Mouse (Mus musculus) embryo, embryonic 9.5 days (tissue): ENCODE data around the gene Cdh22.

Experiments used
- DNase-seq: peaks from one replicate; pipeline ENCODE4 v3.0.0-alpha.2; 2017; ENCODE audit errors: extremely low spot score

Cdh22 gene

DNA sequence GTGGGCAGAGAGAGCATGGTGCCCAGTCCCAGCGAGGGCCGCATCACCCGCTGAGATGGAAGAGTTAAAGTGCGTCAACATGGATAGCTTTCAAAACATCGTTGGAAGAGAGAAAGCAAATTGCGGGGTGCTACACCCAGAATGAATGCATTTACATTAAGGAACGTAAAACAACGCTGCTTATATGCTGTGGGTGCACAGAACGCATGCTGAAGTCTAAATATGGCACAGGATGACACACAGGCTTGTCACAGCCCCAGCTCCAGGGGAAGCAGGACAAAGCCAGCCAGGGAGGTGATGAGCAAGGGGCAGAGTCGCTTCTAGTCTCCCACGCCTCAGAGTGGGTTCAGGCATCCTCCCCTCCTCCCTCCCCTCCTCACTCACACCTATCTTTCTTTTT is 27.0 kb downstream of the Cdh22 start:
- no peak for DNase-seq

DNA sequence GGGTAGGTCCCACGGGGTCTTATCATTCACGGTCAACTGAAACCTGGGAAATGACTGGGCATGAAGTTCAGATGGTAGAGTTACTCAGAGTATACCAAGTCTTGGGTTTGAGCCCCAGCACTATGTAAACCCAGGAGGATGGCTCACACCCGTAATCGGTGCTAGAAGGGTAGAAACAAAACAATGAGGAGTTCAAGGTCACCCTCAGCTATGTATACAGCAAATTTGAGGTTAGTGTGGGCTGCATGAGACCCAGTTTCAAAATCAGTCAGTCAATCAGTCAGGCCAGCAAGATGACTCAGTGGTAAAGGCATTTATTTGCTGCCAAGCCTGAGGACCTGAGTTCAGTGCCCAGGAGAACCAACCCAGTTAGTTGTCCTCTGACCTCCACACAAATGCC is 27.6 kb downstream of the Cdh22 start:
- DNase-seq: no peak

DNA sequence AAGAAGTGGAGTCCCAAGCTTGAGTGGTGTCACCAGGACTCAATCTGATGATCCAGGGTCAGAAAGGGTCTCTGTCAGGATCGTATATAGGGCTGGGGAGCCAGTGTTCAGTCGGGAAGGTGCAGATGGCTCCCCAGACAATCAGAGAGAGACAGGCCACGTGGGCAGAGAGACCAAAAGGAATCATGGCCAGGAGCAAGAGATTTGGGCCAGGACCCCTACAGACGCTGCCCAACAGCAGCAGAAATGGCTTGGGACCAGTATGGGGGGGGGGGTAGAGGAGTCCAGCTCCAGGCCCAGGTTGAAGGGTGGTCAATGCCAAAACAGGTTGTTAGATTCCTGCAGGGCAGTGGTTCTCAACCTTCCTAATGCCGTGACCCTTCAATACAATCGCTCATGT is 29.2 kb downstream of the Cdh22 start:
- no peak for DNase-seq

DNA sequence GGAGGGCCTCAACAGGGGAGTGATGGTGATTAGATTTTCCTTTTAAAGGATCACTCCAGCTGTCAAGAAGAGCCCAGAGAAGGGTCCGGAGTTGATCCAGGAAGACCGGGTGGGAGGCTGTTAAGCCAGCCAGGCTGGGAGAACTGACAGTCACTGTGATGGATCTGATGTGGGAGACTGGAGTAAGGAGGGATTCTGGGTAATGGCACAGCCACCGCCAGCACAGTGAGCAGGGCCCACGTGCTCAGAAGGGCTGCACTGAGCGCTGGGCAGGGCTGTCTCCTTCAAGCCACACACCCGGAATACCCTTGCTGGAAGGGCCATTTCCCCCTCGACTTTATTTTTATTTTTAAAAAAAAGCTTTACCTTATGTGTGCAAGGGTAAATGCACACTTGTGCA is 29.7 kb downstream of the Cdh22 start:
- no peak for DNase-seq

DNA sequence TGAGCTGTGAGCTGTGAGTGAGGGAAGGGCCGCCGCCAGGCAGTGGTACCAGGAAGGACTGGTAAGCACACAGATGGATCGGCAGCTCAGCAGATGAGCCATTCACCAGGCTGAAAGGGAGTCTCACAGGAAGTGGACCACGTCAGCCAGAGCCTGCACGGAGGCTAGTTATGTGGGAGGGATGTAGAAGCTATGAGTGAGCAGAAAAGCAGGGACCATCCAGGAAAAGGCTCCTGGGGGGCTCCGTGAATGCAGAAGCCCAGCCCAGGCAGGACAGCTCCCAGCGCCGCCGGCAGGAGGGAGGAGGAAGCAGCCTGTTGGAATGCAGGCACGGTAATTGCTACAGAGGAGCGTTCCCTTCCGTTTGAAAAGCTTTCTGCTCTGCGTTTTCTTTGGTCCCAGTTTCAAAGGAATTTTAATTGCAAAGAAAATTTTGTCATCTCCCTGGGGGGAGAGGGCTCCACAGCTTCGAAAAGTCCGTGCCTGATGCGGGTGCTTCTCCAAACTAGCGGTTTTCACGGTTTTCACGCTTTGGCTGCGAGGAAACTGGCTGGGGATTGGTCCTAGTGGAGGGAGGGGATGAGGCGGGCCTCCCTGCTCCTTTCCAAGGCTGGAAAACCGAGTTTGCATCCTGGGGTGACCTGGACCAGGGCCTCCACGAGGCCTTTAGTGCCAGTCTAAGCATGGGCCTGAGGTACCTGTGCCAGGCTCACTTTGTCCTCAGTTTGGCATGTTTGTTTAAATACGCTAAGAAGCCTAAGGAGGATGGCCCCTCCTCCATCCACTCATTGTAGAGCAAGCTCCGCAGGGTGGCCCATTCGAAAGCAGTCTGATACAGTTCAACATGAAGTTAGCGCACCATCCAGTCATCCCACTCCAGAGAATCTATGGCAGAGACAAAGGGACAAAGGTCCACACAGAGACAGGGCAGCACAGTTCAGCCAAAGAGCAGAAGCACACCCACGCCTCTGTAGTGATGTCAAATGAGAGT is 32.6 kb downstream of the Cdh22 start:
- peak; percentile 66 for DNase-seq

DNA sequence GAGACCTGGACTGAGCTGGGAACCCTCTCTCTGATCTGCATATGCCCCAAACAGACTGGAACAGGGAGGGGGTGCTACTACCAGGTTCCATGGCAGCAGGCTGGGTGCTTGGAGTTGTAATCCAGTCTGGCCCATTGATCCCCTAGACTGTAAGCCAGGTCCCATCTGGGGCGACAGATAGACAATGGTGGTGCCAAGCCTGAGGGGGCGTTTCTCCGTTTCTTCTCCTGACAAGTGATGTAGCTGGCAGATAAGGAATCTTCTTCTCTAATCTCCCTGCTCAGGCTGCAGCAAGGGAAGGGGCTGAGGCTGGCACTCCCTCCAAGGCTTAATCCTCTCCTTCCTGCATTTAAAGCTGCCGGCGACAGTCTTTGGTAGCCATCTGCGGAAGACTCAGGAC is 37.1 kb downstream of the Cdh22 start:
- DNase-seq: no peak

DNA sequence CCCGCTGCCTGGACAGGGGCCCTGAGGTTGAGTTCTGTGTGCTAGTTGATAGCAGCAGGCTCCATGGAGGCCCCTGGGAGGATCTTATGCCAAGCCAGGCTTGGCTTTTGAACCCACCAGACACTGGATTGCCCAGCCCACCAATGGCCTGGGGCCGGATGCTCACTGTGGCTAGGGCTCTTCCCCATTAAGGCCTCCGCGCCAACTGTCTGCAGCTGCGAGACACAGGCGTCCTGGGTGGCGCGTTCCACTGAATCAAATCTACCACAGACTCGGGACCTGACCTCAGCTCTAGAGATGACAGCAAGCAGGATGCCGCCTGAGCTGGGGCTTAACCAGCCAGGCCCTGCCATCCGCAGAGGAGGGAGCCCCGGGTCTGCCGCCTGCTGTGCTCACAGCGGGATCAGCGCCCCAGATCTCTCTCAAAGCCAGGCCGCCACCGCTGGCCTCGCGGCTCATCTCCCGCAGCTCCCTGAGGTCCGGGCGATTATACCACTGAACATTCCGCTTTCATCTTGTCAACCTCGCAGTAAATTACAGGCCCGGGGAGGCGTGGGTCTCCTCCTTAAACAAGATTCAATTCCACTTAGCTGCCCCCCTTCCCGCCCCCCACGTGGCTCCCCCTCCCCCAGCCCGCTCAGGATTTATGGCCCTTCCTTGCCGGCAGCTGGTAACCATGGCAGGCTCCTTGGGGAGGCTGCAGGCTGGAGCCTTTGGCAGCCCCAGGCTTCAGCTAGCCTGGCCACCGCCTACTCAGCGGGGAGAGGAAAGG is 39.1 kb downstream of the Cdh22 start:
- DNase-seq: peak; percentile 68

DNA sequence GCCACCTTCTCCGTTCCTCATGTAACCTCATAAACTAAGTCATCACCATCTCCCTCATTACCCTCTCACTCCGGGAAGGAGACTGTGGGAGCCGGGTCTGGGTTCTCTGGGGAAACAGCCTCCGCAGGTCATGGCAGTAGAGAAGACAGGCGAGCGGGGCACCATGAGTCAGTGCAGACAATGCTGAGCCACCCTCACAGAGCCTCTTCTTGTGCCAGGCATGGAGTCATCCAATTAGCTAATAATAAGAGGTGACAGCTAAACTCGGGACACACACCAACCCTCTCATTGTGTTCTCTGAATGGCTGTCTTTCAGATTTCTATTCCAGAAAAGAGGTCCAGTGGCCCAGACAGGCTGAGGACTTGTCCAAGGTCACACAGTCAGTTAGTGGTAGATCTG is 43.2 kb downstream of the Cdh22 start:
- no peak for DNase-seq

DNA sequence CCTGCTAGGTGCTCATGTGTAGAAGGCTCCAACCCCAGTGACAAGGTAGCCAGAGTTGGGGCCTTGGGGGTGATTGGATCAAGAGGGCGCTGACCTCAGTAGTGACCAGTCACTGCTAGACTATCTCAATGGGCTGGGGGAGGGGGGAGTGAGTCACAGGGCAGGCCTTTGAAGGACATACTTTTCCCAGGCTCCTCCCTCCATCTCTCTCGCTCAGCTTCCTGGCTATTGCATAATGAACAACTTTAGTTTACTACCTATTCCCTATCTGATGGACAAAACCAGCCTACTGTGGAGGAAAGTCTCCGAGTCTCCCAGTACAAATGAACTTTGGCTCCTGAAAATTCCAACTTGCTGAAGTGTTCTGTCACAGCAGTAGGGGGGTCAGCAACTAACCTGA is 45.1 kb downstream of the Cdh22 start:
- no peak for DNase-seq

DNA sequence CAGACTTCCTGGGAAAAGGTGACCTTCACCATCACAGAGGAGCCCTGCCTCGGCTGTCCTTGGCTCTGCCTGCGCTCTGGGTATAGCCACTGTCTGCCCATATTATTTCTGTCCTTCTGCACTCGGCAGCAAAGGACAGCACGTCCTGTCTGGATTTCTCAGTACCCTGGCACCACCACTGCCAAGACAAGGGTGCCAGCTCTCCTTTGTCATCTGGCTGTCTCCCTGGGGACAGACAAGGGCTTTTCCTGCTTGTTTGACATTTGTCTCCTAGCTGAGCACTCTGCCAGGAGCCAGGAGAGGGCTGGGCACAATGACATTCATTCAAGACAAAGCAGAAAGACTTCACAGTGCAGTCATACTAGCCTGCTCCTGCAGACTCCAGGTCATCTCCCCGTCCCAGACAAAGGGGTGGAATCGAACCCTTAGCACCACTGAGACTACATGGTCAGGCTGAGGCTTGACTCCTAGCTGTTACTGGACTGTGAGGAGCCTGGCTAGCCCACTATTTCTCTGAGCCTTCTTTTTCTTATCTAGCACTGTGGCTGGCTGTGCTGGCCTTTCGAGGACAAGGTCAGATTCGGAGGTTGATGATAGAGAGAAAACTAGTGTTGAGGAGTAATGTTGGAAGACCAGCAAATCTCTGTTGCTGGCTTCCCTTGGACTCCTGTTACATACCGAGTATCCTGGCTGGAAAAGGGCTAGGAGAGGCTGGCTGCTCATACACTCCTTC is 46.8 kb downstream of the Cdh22 start:
- no peak for DNase-seq

DNA sequence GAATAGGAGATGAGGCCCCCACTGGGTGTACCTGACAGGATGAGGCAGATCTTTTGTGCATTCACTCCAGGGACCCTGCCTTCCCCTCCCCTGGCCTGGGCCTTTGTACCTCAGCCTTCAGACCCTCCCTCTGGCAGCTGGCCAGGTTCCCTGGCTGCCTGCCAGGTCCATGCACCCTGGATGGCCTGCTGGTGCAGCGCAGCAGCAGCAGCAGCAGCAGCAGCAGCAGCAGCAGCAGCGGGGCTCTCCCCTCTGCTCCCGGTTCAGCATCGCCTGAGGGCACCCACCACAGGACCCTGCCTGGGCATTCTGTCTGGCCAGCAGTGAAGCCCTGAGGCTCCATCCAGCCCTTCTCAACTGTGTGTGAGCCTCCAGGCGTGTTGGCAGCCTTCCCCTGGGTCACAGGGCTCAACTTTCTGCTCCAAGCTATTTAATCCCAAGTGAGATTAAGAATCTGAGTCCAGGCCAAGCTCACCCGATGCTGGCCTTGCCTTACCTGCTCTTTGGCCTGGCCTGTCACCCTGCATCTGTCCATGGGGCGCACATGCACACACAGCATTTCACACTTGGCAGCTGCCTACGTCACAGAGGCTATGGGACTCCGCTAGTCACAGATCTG is 50.5 kb downstream of the Cdh22 start:
- no peak for DNase-seq

DNA sequence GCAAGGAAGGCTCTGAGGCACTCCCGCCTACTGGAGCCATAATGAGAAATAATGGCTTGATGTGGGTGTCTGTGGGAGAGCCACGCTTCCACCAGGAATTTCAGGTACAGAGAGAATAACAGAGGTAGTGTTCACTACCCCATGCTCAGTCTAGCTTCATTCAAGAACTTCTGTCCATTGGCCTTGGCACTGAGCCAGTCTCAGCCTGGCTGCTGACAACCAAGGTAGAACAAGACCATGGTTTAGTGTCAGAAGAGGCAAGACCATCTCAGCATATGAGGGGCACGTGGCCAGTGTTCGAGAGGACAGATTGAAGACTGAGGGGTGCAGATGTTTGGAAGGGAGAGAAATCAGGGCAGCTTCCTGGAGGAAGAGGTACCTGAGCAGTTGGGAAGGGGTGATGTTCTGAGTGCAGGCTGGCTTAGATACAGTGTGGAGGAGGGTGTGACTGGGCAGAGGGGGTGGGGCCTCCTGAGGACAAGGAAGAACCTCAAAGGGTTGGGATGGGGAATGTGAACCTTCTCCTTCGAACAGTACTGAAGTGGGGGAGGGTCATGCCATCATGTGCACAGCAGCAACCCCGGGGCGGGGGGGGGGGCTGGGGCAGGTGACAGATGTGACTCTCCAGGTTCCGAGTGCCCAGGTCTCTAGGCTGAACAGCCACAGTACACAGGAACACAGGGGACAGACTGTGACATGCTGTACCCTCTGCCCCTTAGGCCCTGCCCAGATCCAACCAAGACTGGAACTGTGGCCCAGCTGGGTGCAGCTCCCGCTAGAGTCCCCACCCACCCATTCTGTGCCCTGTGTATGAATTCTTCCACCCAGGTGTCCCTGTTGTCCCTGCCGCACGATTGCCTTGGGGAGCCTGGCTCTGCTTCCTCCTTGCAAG is 52.3 kb downstream of the Cdh22 start:
- DNase-seq: no peak

DNA sequence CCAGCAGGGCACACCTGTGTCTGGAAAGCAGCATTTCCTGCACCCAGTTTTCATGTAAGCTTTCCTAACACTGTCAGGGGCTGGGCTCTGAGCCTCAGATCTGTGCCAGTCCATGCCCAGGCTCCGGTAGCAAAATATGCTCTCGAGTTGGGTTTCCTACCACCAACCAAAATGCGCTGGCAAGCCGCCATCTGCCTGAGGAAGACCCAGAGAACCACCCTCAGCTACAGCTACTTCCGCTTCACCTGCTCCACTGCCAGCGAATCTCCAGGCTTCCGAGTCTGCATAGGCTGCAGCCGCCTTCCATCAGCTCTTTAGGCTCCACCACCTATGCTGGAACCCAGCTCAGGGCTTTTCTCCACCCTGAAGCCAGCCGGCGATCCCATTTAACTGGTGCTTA is 55.4 kb downstream of the Cdh22 start:
- DNase-seq: no peak

DNA sequence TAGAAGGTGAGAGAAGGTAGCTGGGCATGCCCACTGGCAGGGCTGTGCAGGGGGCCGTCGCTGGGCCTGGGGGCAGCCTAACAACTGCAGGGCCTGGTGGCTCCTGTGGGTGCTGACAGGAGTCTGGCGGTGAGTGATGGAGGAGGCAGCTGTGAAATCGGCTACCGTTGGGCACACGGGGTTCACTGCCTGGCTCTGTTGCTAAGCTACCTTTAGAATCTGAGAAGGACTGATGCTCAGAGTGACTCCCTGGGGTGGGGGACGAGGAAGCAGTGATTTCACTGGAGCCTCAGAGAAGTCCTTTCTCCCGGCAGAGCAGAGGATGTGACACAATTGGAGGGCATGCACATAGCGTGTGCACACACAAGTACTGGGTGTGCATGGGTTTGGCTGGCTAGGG is 57.7 kb downstream of the Cdh22 start:
- no peak for DNase-seq

DNA sequence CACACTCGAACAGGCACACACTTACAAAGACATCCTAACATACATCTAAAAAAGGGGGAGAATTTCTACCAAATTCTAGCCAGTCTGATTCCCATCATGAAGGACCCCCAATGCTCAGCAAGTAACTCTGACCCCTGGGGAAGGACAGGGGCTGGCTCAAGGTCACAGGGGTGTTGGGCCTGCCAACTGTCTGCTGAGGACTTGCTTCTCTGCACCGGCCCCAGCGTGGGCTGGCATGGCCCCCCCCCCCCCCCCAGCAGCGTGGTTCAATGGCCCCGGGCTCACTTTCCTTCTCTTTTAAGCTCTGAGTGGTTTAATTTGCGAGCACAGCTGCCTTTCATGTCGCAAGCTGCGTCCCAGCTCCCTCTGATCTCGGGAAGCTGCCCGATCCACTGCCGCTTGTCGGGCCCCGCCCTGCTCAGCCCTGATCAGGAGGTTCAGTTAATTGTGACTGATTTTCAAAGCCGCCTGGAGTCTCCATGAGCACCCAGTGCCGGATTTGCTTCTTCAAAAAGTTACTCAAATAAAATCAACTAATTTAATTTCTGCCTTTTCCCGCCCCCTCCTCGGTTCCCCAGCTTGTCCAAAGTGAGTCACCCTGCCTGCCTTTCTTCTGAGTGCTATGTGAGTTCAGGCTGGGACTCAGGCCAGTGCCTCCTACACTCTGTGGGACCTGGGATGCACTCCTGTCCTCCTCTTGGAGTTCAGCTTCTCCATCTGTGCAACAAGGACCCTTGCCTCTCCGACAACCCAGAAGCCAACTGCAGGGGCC is 67.8 kb downstream of the Cdh22 start:
- DNase-seq: no peak

DNA sequence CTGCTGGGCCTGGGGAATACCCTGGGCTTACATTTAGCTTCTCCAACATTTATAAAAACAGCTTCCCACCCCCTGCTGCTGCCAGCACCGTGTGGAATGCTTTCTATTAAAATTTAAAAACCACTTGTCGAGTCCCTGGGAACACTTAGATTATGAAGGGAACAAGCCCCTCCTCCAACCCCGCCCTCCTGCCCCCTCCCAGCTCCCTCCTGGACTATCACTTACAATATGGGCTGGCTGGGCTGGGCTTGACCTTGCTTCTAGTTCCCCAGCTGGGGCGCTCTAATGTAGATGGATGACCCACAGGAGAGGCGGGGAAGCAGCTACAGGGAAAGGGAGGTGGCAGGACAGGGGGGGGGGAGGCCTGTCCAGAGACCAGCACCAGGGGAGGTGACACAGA is 72.4 kb downstream of the Cdh22 start:
- no peak for DNase-seq

DNA sequence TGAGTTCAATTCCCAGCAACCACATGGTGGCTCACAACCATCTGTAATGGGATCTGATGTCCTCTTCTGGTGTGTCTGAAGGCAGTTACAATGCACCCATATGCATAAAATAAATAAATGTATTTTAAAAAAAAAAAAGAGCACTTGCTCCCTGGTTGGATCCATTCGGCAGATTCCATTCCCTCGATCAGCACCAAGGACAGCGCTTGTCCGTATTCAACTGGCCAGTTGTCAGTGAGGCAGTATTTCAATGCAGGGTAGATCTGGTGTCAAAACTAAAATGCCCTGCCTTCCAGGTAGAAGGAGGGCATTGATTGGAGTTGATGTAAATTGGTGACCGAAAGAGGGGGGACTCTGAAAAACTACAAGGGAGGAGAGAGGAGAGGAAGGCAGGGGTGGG is 74.2 kb downstream of the Cdh22 start:
- peak; percentile 51 for DNase-seq

DNA sequence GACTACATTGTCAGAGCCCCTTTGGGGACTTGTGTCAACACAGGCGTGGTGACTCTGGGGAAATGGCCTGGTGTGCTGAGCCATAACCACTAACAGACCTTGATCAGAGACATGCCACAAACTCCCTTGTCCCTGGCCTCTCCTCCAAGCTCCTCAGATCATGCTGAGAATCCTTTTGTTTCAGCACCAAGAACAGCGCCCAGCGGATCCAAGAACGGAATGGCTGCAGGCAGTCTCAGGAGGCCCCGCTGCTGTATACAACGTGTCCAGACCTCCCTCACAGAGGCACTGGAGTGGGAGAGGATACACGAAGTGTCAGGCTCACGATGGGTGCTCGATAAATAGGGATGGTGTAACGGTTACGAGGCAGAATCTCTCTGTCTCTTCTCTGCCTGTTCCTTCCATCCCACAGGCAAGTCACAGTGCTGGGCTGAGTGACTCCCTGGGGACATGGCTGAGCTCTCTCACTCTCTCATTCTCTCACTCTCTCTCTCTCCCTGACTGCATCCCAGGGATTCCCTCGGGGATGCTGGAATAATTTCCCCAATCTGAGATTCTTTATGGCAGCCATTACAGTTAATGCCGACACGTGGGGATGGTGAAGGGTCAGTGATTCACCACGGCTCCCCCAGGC is 75.5 kb downstream of the Cdh22 start:
- peak; percentile 84 for DNase-seq

DNA sequence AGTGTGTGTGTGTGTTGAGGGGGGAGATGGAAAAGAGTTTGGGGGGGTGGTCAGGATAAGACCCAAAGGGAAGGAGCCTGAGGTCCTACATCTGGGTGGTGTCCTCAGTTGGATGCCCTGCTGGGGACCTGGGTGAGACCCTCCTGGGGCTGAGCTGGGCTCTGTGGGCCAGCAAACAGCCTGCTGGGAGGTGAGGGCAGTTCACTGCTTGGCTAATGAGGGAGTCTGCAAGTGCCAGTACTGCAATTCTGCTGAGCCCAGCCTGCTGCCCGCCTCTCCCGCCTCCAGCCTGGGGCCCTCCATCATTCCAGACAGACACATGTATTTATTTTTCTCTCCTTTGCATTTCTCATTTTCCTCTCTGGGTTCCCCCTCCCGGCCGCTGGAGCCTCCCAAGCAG is 76.3 kb downstream of the Cdh22 start:
- no peak for DNase-seq

DNA sequence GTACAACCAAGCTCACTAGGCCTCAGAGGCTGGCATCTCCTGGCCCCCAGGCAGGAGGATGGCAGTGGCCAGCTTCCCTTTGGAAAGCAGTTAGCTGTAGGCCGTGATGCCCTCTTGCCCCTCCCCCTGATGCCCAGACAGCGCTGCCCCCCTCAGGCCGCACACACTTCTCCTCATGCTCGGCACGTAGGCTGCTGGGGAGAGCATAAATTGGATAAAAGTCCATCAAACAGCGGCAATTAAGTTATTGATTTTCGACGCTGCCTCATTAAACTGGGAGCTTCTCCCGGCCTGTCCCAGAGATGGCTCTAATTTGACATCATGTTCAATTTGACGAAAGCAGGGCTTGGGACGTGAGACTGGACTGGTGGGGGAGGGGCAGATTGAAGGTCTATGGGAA is 76.8 kb downstream of the Cdh22 start:
- no peak for DNase-seq
